Mouse (Mus musculus) gastrocnemius, adult 18-20 months (tissue): ENCODE measurements at regions not wholly inside any gene's neighbourhood (a gene's known extent, or its start where the extent isn't known, plus 50 kb on each side); places are given as distances from the start of the nearest gene placed in this dataset.

Experiments
- DNase-seq: peaks from one replicate; pipeline ENCODE4 v3.0.0; 2021; ENCODE audit warnings: low spot score

DNA sequence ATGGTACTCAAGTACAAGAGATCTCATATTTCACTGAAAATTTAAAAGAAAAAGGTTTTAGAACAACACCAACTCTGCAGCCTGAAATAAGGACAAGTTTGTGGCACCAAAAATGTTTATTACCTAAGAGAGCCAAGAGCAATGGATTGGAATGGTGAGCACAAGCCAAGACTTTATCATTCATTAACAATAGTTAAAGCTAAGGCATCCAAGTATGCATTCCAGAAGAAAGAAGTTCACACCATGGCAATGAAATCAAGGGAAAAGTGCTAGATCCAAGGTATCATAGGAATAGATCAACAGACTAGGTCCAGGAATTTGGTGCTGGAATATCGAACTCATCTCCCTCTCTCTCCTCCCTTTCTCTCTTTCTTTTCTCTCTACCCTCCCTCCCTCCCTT lies 63.8 kb upstream of the P3h2 start:
- DNase-seq, result no peak

- no peak for DNase-seq
These were observed 62.6 kb upstream of the P3h2 start for GRCm38 (mm10) chr16:26168216-26168615.

GRCm38 (mm10) chr16:26164066-26164465 lies 58.5 kb upstream of the P3h2 start:
- no peak for DNase-seq

DNA sequence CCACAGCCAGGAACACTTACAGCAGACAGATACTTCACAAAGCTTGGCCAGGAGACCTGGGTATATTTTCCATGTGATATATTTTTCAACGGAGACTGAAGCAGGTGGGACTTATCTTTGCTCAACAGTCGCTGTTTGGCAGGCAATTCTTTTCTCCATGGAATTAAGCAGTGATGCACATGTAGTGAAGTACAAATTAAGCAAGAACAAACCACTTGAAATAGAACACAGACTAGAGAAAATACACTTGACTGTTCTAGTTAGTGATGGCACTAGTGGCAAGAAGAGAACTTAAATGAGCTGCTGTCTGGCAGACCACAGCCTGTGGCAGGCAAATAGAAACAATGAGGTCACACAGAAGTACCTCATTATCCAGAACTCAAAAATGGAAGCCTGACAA lies 57.8 kb upstream of the P3h2 start:
- no peak for DNase-seq

DNA sequence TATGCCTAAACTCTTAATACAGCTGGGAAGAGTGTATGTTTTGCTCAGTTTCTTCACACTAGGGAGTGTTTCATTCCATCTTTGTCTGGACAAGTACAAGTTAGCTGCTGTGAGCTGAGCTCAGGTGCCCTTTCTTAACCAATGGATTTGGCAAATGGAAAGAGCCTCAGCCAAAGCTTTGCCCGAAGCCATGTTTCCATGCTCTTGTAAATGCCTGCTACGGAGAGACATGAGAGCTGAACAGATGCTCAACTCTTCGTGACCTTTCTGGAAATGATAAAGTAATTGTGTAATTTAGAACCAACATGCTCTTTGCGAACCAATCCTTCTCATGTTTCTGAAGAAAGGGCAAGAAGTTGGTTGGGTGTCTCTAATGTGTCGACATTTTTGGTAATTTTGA lies 52.0 kb upstream of the P3h2 start:
- DNase-seq, result no peak
